Mouse (Mus musculus) heart, embryonic 13.5 days (tissue): ENCODE measurements around the gene Bcl11a. TPM values are rescaled to one million over a fixed set of nuclear protein-coding genes. Genes with fewer than 3 reads are reported as not detected.

Source experiments
- ATAC-seq: fragments of 200-750 bp; cut with Nextera tagmentation; 2 replicates; pipeline ENCODE4 v1.8.0; 2017; ENCODE audit warnings: moderate TSS enrichment; ENCODE audit not compliant: insufficient number of reproducible peaks, low FRiP score, low TSS enrichment; ENCODE audit errors: extremely low read depth
- H3K27ac ChIP-seq: fragments of 300-500 bp; sonication (generic); replicated peaks from 2 replicates; pipeline ENCODE4 v1.5.1; 2015; ENCODE audit warnings: moderate library complexity, mild to moderate bottlenecking, inconsistent platforms
- H3K27me3 ChIP-seq: fragments of 300-500 bp; sonication (generic); replicated peaks from 2 replicates; pipeline ENCODE4 v1.6.1; 2015; ENCODE audit warnings: mild to moderate bottlenecking, inconsistent platforms
- H3K36me3 ChIP-seq: fragments of 300-500 bp; sonication (generic); 2 replicates; pipeline ENCODE4 v1.6.1; 2015; ENCODE audit warnings: mild to moderate bottlenecking, inconsistent platforms
- H3K4me1 ChIP-seq: fragments of 300-500 bp; sonication (generic); 2 replicates; pipeline ENCODE4 v1.6.1; 2015; ENCODE audit warnings: inconsistent platforms
- H3K4me2 ChIP-seq: fragments of 300-500 bp; sonication (generic); 2 replicates; pipeline ENCODE4 v1.6.1; 2015; ENCODE audit warnings: inconsistent platforms, mild to moderate bottlenecking, moderate library complexity
- H3K4me3 ChIP-seq: fragments of 300-500 bp; sonication (generic); 2 replicates; pipeline ENCODE4 v1.5.1; 2015; ENCODE audit warnings: moderate library complexity, mild to moderate bottlenecking, inconsistent platforms
- H3K9ac ChIP-seq: fragments of 300-500 bp; sonication (generic); 2 replicates; pipeline ENCODE4 v1.6.1; 2015; ENCODE audit warnings: inconsistent platforms, mild to moderate bottlenecking, moderate library complexity
- H3K9me3 ChIP-seq: fragments of 300-500 bp; sonication (generic); 2 replicates; pipeline ENCODE4 v1.6.1; 2016; ENCODE audit warnings: inconsistent platforms
- WGBS: fragments of 180-500 bp; shearing (Covaris S2); methylation state at CpG from one replicate; pipeline ENCODE4 v1.1.7; 2015; ENCODE audit warnings: mixed read lengths; 5-methylcytosine and 5-hydroxymethylcytosine counted together
- polyA plus RNA-seq: library from polyadenylated mRNA; unstranded; fragments of >200 nt; fragmentation: Nextera tagmentation; extraction: Ambion mirVana; gene quantifications from 2 replicates; pipeline ENCODE4 v1.2.1, GENCODE M21; 2015

Bcl11a gene
- polyA plus RNA-seq, 1 experiment from 2014 or later = 15.3 TPM

GRCm38 (mm10) chr11:24081016-24081686 is 3.3 kb downstream of the Bcl11a start:
- peak overlapping the region; percentile 94 for H3K27ac ChIP-seq
- H3K9ac ChIP-seq = peak overlapping the region; percentile 92
- H3K9me3 ChIP-seq = no peaks in the 10 kb centered on the region
- peak overlapping the region; percentile 92 for H3K4me2 ChIP-seq
- peaks cover 40% of the 10 kb centered on the region for H3K4me1 ChIP-seq
- peak overlapping the region; percentile 68 for H3K4me3 ChIP-seq
- peaks cover 11% of the 10 kb centered on the region for H3K36me3 ChIP-seq
- WGBS = under 1% methylated on average over 35 of the region's 35 CpGs
- ATAC-seq = peak; percentile 37; the same call in 1 of the 2 replicates
- H3K27me3 ChIP-seq = no peaks in the 10 kb centered on the region

DNA sequence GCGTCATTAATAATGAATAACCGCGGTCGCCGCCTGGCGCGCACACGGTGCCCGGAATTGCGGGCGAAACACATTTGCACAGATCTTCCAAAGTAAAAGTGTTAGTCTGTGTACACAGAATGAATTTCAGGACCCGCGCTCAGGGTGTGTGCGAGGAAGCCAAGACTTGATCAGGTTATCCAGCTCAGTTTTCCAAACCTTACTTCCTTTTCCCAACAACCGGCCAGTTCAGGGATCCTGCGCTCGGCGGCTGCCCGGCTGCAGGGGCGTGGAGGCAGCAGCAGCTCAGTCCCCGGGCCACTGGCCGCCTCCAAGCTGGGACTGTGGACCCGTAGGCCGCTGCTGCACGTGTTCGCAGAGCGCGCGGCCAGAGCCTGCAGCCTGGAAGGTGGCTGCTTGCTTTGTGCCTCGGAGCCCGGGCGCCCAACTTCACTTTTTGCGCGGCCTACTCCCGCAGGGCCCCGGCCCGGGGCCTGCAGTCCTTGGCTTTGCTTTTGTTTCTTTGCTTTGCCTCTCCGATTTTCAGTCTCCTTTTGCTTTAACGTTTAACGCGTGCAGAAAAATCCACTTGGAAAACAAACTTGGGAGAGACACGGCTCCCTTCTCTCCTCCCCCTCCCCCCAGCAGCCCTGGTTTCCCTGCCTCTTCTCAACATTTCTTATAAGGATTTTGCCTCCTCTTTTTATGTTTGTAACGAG is 4.0 kb downstream of the Bcl11a start:
- no peak for ATAC-seq
- peak overlapping the region; percentile 68 for H3K4me3 ChIP-seq
- H3K9ac ChIP-seq = peak overlapping the region; percentile 92
- H3K27me3 ChIP-seq = no peaks in the 10 kb centered on the region
- peak overlapping the region; percentile 94 for H3K27ac ChIP-seq
- peak overlapping the region; percentile 92 for H3K4me2 ChIP-seq
- H3K36me3 ChIP-seq = peaks cover 18% of the 10 kb centered on the region
- under 1% methylated on average over 43 of the region's 43 CpGs for WGBS
- no peaks in the 10 kb centered on the region for H3K9me3 ChIP-seq
- H3K4me1 ChIP-seq = peaks cover 45% of the 10 kb centered on the region

- H3K4me1 ChIP-seq = peaks cover 45% of the 10 kb centered on the region
- WGBS = 35% methylated on average over 11 of the region's 11 CpGs
- no peaks in the 10 kb centered on the region for H3K27me3 ChIP-seq
- H3K27ac ChIP-seq = peak overlapping the region; percentile 94
- peak overlapping the region; percentile 92 for H3K9ac ChIP-seq
- no peaks in the 10 kb centered on the region for H3K9me3 ChIP-seq
- peak overlapping the region; percentile 68 for H3K4me3 ChIP-seq
- ATAC-seq = no peak
- peak overlapping the region; percentile 92 for H3K4me2 ChIP-seq
- H3K36me3 ChIP-seq = peaks cover 25% of the 10 kb centered on the region
These were observed 4.7 kb downstream of the Bcl11a start for GRCm38 (mm10) chr11:24082385-24083075.

- H3K27me3 ChIP-seq = no peaks in the 10 kb centered on the region
- peaks cover 45% of the 10 kb centered on the region for H3K4me1 ChIP-seq
- H3K4me2 ChIP-seq = peak overlapping the region; percentile 92
- no peaks in the 10 kb centered on the region for H3K9me3 ChIP-seq
- peaks cover 30% of the 10 kb centered on the region for H3K36me3 ChIP-seq
- WGBS = 53% methylated on average over 1 of the region's 1 CpGs
- ATAC-seq = no peak
- 0 out of 2 replicates have a peak overlapping the region, but pooled peaks have one; percentile 9 for H3K27ac ChIP-seq
- peak overlapping the region; percentile 12; the same call in 1 of the 2 replicates for H3K9ac ChIP-seq
- H3K4me3 ChIP-seq = 0 out of 2 replicates have a peak overlapping the region, but pooled peaks have one; percentile 9
These were observed 5.2 kb downstream of the Bcl11a start for GRCm38 (mm10) chr11:24083076-24083405.

DNA sequence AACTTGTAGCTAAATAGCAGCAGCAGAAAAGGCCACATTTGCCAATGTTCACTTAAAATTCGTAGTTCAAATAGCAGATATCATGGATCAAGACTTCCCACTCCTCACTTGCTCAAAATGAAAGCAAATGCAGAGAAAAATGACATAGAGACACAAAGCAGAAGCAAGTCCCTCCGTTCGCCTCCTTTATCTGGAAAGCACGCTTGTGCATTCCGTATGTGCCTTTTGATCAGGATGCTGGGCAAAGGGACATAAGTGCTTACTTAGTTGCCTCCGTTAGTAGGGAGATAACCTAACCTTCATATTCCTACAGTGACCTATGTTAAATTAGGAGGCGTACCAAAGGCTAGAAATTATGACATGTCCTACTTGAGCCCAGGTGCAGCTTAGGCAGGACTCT is 5.6 kb downstream of the Bcl11a start:
- no peak for ATAC-seq
- peaks cover 34% of the 10 kb centered on the region for H3K36me3 ChIP-seq
- H3K9me3 ChIP-seq = no peaks in the 10 kb centered on the region
- H3K4me3 ChIP-seq = peak overlapping the region; percentile 9; the same call in 1 of the 2 replicates
- H3K4me1 ChIP-seq = peaks cover 45% of the 10 kb centered on the region
- H3K4me2 ChIP-seq = peak overlapping the region; percentile 92
- 24% methylated on average over 7 of the region's 7 CpGs for WGBS
- H3K9ac ChIP-seq = peak overlapping the region; percentile 12; the same call in 1 of the 2 replicates
- H3K27ac ChIP-seq = 0 out of 2 replicates have a peak overlapping the region, but pooled peaks have one; percentile 9
- H3K27me3 ChIP-seq = no peaks in the 10 kb centered on the region

DNA sequence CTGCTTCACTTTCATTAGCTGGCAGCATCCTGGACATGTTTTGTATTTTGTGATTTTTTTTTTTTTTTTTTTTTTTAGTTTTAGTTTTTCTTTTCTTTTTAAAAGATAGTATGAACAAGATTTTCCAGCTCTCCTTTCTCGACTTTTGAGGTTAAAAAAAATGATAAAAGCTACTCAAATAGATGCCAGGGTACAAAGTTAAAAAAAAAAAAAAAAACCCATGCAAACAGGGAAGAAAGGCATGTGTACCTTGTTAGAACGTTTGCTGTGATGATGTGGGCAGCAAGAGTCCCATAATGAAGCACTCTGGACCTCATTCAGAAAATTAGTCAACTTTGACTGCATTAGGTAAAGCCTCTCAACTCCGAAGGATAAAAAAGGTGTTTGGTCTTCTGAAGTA is 6.2 kb downstream of the Bcl11a start:
- no peak for ATAC-seq
- Histone ChIP-seq H3K9ac (no peak overlapping the region), H3K27me3 (no peaks in the 10 kb centered on the region), H3K4me2 (peak overlapping the region; percentile 92; the same call in 1 of the 2 replicates), H3K4me3 (no peak overlapping the region), H3K9me3 (no peaks in the 10 kb centered on the region), H3K4me1 (peaks cover 45% of the 10 kb centered on the region), H3K27ac (no peak overlapping the region), H3K36me3 (peaks cover 41% of the 10 kb centered on the region)
- WGBS = 66% methylated on average over 3 of the region's 3 CpGs

DNA sequence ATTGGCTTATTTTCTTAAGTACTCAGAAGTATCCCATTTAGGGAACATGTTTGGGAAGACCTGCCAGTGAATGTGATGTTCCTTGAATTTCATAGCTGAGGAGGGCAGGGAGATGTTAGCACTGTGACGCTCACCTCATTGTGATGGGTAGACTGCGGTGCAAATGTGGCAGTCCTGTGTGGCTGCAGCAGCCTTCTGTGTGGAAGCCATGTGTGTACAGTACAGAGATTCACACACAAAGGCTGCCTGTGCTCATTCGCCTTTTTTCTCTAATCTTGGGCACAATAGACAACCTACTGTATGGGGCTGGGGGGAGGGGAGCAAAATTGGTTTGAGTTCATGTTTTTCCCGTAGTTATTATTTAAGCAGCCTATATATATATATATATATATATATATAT is 6.7 kb downstream of the Bcl11a start:
- WGBS = 81% methylated on average over 4 of the region's 4 CpGs
- Histone ChIP-seq H3K9ac (no peak overlapping the region), H3K4me1 (peaks cover 45% of the 10 kb centered on the region), H3K27ac (no peak overlapping the region), H3K9me3 (no peaks in the 10 kb centered on the region), H3K27me3 (no peaks in the 10 kb centered on the region), H3K4me2 (no peak overlapping the region), H3K4me3 (no peak overlapping the region), H3K36me3 (peaks cover 46% of the 10 kb centered on the region)
- ATAC-seq = no peak

GRCm38 (mm10) chr11:24085986-24086385 is 8.1 kb downstream of the Bcl11a start:
- WGBS = 26% methylated on average over 6 of the region's 6 CpGs
- Histone ChIP-seq H3K36me3 (peaks cover 51% of the 10 kb centered on the region), H3K9me3 (no peaks in the 10 kb centered on the region), H3K27me3 (no peaks in the 10 kb centered on the region), H3K4me1 (peaks cover 39% of the 10 kb centered on the region), H3K4me3 (no peak overlapping the region), H3K9ac (peak overlapping the region; percentile 28; the same call in 1 of the 2 replicates), H3K4me2 (no peak overlapping the region), H3K27ac (peak overlapping the region; percentile 10; the same call in 1 of the 2 replicates)
- ATAC-seq = no peak

DNA sequence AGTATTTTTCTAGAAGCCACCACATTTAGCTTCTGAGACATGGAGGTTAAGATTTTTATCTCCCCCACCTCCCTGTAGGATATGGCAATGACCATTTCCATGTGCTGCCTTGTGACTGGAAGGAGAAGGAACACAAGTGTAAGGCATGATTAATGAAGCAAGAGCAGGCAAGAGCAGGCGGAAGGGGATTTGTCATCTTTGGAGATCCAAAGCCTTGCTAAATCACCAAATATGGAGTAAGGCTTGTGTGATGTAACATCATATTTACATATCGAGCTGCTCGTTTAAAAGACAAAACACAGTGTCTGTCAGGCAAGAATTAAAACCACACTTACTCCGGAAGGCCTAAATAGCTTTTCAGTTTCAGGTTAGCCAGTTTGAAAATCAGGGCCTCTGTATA is 9.2 kb downstream of the Bcl11a start:
- Histone ChIP-seq H3K4me1 (peaks cover 49% of the 10 kb centered on the region), H3K4me3 (no peak overlapping the region), H3K9me3 (no peaks in the 10 kb centered on the region), H3K27ac (no peak overlapping the region), H3K4me2 (no peak overlapping the region), H3K36me3 (peaks cover 51% of the 10 kb centered on the region), H3K27me3 (no peaks in the 10 kb centered on the region), H3K9ac (no peak overlapping the region)
- no peak for ATAC-seq
- WGBS = 73% methylated on average over 4 of the region's 4 CpGs

DNA sequence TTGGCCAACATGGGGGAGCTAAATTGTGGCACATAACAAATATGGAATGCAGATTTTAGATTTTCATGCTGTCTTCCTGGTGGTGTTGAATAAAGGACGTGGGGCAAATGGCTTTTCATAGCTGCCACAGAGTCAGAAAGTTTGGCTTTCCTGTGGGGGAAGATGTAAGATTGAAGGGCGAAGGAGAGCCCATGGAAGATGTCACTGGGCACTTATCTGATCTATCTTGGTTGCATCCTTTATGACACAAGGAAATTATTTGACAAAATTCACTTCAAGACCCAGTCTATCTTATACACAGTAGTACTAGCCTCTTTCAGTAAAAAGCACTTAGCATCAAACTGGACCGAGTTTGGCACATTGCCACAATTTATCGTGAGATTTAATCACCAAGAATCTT is 12.6 kb downstream of the Bcl11a start:
- no peak for ATAC-seq
- WGBS = 73% methylated on average over 4 of the region's 4 CpGs
- Histone ChIP-seq H3K36me3 (peaks cover 52% of the 10 kb centered on the region), H3K9me3 (no peaks in the 10 kb centered on the region), H3K4me2 (no peak overlapping the region), H3K4me1 (peaks cover 50% of the 10 kb centered on the region), H3K27ac (no peak overlapping the region), H3K4me3 (no peak overlapping the region), H3K27me3 (no peaks in the 10 kb centered on the region), H3K9ac (no peak overlapping the region)

GRCm38 (mm10) chr11:24091393-24092080 is 13.7 kb downstream of the Bcl11a start:
- no peak for ATAC-seq
- peak overlapping the region; percentile 47 for H3K4me2 ChIP-seq

More at GRCm38 (mm10) chr11:24091393-24092080, 13.7 kb downstream of the Bcl11a start:
- WGBS = 36% methylated on average over 15 of the region's 15 CpGs
- H3K27me3 ChIP-seq = no peaks in the 10 kb centered on the region
- H3K27ac ChIP-seq = no peak overlapping the region
- peak overlapping the region; percentile 54; the same call in 1 of the 2 replicates for H3K9ac ChIP-seq
- no peak overlapping the region for H3K4me3 ChIP-seq
- H3K9me3 ChIP-seq = no peaks in the 10 kb centered on the region
- peaks cover 41% of the 10 kb centered on the region for H3K36me3 ChIP-seq
- H3K4me1 ChIP-seq = peaks cover 45% of the 10 kb centered on the region
